Mouse (Mus musculus): ENCODE results near the gene Pbx1. TPM values are rescaled to one million over a fixed set of nuclear protein-coding genes. Genes with fewer than 3 reads are reported as not detected.

The Pbx1 gene
- total and polyA plus RNA-seq, 3 experiments: 0.10 TPM; not detected in 2

- H3K36me3 ChIP-seq (ENCODE audit: control insufficient read depth in 1 of 2, insufficient read depth in 2 of 2, low read length in 2 of 2): no peaks in the 10 kb centered on the region
- peak; percentile 19 for DNase-seq (ENCODE audit: low read depth, low spot score)
- H3K4me1 ChIP-seq (ENCODE audit: control insufficient read depth in 1 of 2, insufficient read depth in 2 of 2, low read length in 2 of 2): peaks cover 0 to 3% of the 10 kb centered on the region in 2 experiments; a peak in 1 of 4 replicates
- H3K27me3 ChIP-seq (ENCODE audit: control insufficient read depth in 1 of 2, insufficient read depth in 2 of 2, low read length in 2 of 2): no peaks in the 10 kb centered on the region
- H3K4me3 ChIP-seq (ENCODE audit: control insufficient read depth in 1 of 2, insufficient read depth in 1 of 2, low read depth in 2 of 2, low read length in 2 of 2): no peak overlapping the region
- no peak overlapping the region for H3K9ac ChIP-seq (ENCODE audit: control insufficient read depth, low read depth, low read length, poor library complexity, severe bottlenecking)
- peak; percentile 54 for TF ChIP-seq TAL1 (IDR thresholded peaks at IDR 0.05; ENCODE audit: low read length)
- 0 out of 2 replicates have a peak, but pooled peaks have one; percentile 22 for TF ChIP-seq TCF12 (IDR thresholded peaks at IDR 0.05; ENCODE audit: low read depth, low read length)
- no peak for TF ChIP-seq CTCF (IDR thresholded peaks at IDR 0.05 in 2 of 3, conservative IDR thresholded peaks at IDR 0.05 in 1 of 3; ENCODE audit: control insufficient read depth in 1 of 3, insufficient read depth in 1 of 3, low read depth in 2 of 3, low read length in 3 of 3, poor library complexity in 1 of 3, severe bottlenecking in 1 of 3)
- H3K79me2 ChIP-seq (ENCODE audit: control insufficient read depth, insufficient read depth, low read length, poor library complexity): no peaks in the 10 kb centered on the region
- H3K27ac ChIP-seq (ENCODE audit: control insufficient read depth, low read depth, low read length): no peak overlapping the region
- no peaks in the 10 kb centered on the region for H3K9me3 ChIP-seq (replicated peaks; ENCODE audit: insufficient read depth, low read length)
These were observed 205.9 kb downstream of the Pbx1 start for GRCm38 (mm10) chr1:168226150-168226549.

- H3K27ac ChIP-seq (ENCODE audit: control insufficient read depth, low read depth, low read length): no peak overlapping the region
- H3K79me2 ChIP-seq (ENCODE audit: control insufficient read depth, insufficient read depth, low read length, poor library complexity): no peaks in the 10 kb centered on the region
- H3K36me3 ChIP-seq (ENCODE audit: control insufficient read depth in 1 of 2, insufficient read depth in 2 of 2, low read length in 2 of 2): no peaks in the 10 kb centered on the region
- TF ChIP-seq POLR2AphosphoS2 (IDR thresholded peaks at IDR 0.05; ENCODE audit: low read length) (no peak), ZC3H11A (IDR thresholded peaks at IDR 0.05; ENCODE audit: low read depth, low read length) (no peak), CTCF (IDR thresholded peaks at IDR 0.05 in 2 of 3, conservative IDR thresholded peaks at IDR 0.05 in 1 of 3; ENCODE audit: control insufficient read depth in 1 of 3, insufficient read depth in 1 of 3, low read depth in 2 of 3, low read length in 3 of 3, poor library complexity in 1 of 3, severe bottlenecking in 1 of 3) (no peak), EP300 (IDR thresholded peaks at IDR 0.05; ENCODE audit: low read depth in 1 of 2, low read length in 2 of 2) (no peak), RCOR1 (IDR thresholded peaks at IDR 0.05; ENCODE audit: low read depth, low read length) (no peak), SIN3A (IDR thresholded peaks at IDR 0.05; ENCODE audit: low read length) (no peak), TBP (IDR thresholded peaks at IDR 0.05; ENCODE audit: low read depth, low read length) (no peak), MYC (IDR thresholded peaks at IDR 0.05; ENCODE audit: low read depth, low read length) (no peak), MAZ (IDR thresholded peaks at IDR 0.05; ENCODE audit: low read depth, low read length) (no peak), MXI1 (IDR thresholded peaks at IDR 0.05; ENCODE audit: low read depth, low read length) (no peak), MEF2A (IDR thresholded peaks at IDR 0.05; ENCODE audit: extremely low read depth, insufficient replicate concordance, low read depth, low read length, poor library complexity, severe bottlenecking) (no peak), POLR2A (IDR thresholded peaks at IDR 0.05; ENCODE audit: control insufficient read depth in 1 of 2, insufficient read depth in 1 of 2, low read depth in 1 of 2, low read length in 2 of 2, poor library complexity in 1 of 2) (no peak), ETS1 (IDR thresholded peaks at IDR 0.05; ENCODE audit: low read depth, low read length) (no peak), KAT2A (conservative IDR thresholded peaks at IDR 0.05; ENCODE audit: low read depth, low read length) (no peak), HCFC1 (IDR thresholded peaks at IDR 0.05; ENCODE audit: low read depth, low read length) (no peak), E2F4 (IDR thresholded peaks at IDR 0.05; ENCODE audit: borderline replicate concordance, low read depth, low read length) (no peak), RAD21 (IDR thresholded peaks at IDR 0.05; ENCODE audit: low read depth, low read length) (no peak), MAFK (IDR thresholded peaks at IDR 0.05; ENCODE audit: borderline replicate concordance, low read depth, low read length) (no peak), ZMIZ1 (IDR thresholded peaks at IDR 0.05; ENCODE audit: low read depth, low read length) (no peak)
- peak; percentile 4 for DNase-seq (ENCODE audit: low read depth, low spot score)
- H3K4me3 ChIP-seq (ENCODE audit: control insufficient read depth in 1 of 2, insufficient read depth in 1 of 2, low read depth in 2 of 2, low read length in 2 of 2): no peak overlapping the region
- H3K4me1 ChIP-seq (ENCODE audit: control insufficient read depth in 1 of 2, insufficient read depth in 2 of 2, low read length in 2 of 2): peaks cover 0 to 3% of the 10 kb centered on the region in 2 experiments; a peak in 1 of 4 replicates
- no peaks in the 10 kb centered on the region for H3K27me3 ChIP-seq (ENCODE audit: control insufficient read depth in 1 of 2, insufficient read depth in 2 of 2, low read length in 2 of 2)
- no peak overlapping the region for H3K9ac ChIP-seq (ENCODE audit: control insufficient read depth, low read depth, low read length, poor library complexity, severe bottlenecking)
- no peaks in the 10 kb centered on the region for H3K9me3 ChIP-seq (replicated peaks; ENCODE audit: insufficient read depth, low read length)
These were observed 206.4 kb downstream of the Pbx1 start for GRCm38 (mm10) chr1:168225595-168226127.

All from MEL (cell line).